Mouse (Mus musculus): ENCODE results near the gene Nedd9.

- TF ChIP-seq CTCF (IDR thresholded peaks at IDR 0.05; ENCODE audit: insufficient read depth, low read depth, low read length) (no peak), POLR2A (IDR thresholded peaks at IDR 0.05; ENCODE audit: insufficient read depth, low read depth, low read length) (no peak)
These were observed 40.6 kb downstream of the Nedd9 start for GRCm38 (mm10) chr13:41446591-41446990.

Measured in olfactory bulb, adult 2 months (tissue).